Mouse (Mus musculus) limb, embryonic 14.5 days (tissue): Measurements from ENCODE around the gene Arhgef38. TPM values are rescaled to one million over a fixed set of nuclear protein-coding genes. Genes with fewer than 3 reads are reported as not detected.

Experiments used
- ATAC-seq: fragments of 200-750 bp; cut with Nextera tagmentation; 2 replicates; pipeline ENCODE4 v1.8.0; 2017; ENCODE audit warnings: low read depth, moderate number of reproducible peaks, moderate TSS enrichment; ENCODE audit not compliant: low FRiP score
- DNase-seq: peaks from one replicate; pipeline ENCODE4 v3.0.0-alpha.2; 2015; ENCODE audit warnings: low spot score
- H3K27ac ChIP-seq: fragments of 300-500 bp; sonication (generic); replicated peaks from 2 replicates; pipeline ENCODE4 v1.5.1; 2014; ENCODE audit warnings: low read depth, mild to moderate bottlenecking, low read length, moderate library complexity, mixed read lengths
- H3K27me3 ChIP-seq: fragments of 300-500 bp; sonication (generic); 2 replicates; pipeline ENCODE4 v1.6.1; 2014; ENCODE audit warnings: low read length, mixed read lengths; ENCODE audit not compliant: control insufficient read depth, insufficient read depth
- H3K36me3 ChIP-seq: fragments of 300-500 bp; sonication (generic); 2 replicates; pipeline ENCODE4 v1.6.1; 2014; ENCODE audit warnings: mild to moderate bottlenecking, low read length, moderate library complexity, mixed read lengths; ENCODE audit not compliant: control insufficient read depth, insufficient read depth
- H3K4me1 ChIP-seq: fragments of 300-500 bp; sonication (generic); 2 replicates; pipeline ENCODE4 v1.6.1; 2014; ENCODE audit warnings: antibody characterized with exemption, low read length, mixed read lengths; ENCODE audit not compliant: control insufficient read depth, insufficient read depth
- H3K4me2 ChIP-seq: fragments of 300-500 bp; sonication (generic); replicated peaks from 2 replicates; pipeline ENCODE4 v1.6.1; 2014; ENCODE audit warnings: low read depth, mild to moderate bottlenecking, low read length, moderate library complexity; ENCODE audit not compliant: severe bottlenecking
- H3K4me3 ChIP-seq: fragments of 300-500 bp; sonication (generic); replicated peaks from 2 replicates; pipeline ENCODE4 v1.5.1; 2014; ENCODE audit warnings: low read length
- H3K9ac ChIP-seq: fragments of 300-500 bp; sonication (generic); 2 replicates; pipeline ENCODE4 v1.6.1; 2014; ENCODE audit warnings: mild to moderate bottlenecking, low read depth, low read length, moderate library complexity; ENCODE audit not compliant: severe bottlenecking
- H3K9me3 ChIP-seq: fragments of 300-500 bp; sonication (generic); 2 replicates; pipeline ENCODE4 v1.6.1; 2016; ENCODE audit warnings: low read length; ENCODE audit not compliant: control insufficient read depth
- POLR2A ChIP-seq: fragments of 200-500 bp; IDR thresholded peaks from 2 replicates; pipeline ENCODE4 v1.8.0; 2012; ENCODE audit warnings: inconsistent platforms, mild to moderate bottlenecking, moderate library complexity, borderline replicate concordance; ENCODE audit not compliant: insufficient read depth, insufficient read length; ENCODE audit errors: extremely low read depth
- WGBS: fragments of 180-500 bp; shearing (Covaris S2); extraction: QIAGEN DNeasy Blood & Tissue Kit; methylation state at CpG from one replicate; pipeline ENCODE4 v1.1.7; 2014; 5-methylcytosine and 5-hydroxymethylcytosine counted together
- polyA plus RNA-seq, 2 experiments: library from polyadenylated mRNA; depleted of rRNA in 1 of 2; stranded (reverse) in 1 of 2; unstranded in 1 of 2; fragments of >200 nt; fragmentation: Nextera tagmentation in 1 of 2; extraction: Ambion mirVana in 1 of 2; gene quantifications; 2 replicates each; pipeline versions ENCODE4 v1.2.1 to v1.2.3; 2012 to 2014

Gene Arhgef38
- polyA plus RNA-seq, 2 experiments: 0.01 to 0.04 TPM

DNA sequence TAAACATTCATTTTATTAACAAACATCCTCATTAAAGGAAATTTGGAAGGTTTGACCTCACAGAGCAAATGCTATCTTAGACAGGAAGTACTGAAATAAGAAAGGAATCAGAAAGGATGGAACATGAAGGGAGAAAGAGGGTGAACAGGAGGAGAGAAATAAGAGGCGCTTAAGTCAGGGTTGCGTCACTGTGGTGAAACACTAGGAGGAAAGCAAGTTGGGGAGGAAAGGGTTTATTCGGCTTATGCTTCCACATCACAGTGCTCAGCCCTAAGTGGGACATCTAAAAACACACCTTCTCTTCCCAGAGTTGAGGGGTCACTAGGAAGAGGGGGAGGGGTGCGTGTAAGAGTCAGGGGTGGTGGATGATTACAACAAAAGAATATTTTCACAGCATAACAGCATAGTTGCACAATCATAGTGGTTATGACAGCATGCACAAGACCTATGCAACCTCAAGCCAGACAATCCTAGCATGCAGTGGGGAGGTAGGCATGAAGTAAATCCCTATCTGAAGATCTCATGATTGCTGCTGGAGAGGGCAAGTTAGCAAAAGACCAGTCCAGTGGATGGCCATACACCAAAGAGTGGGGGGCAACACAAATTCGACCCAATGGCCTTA, 19.4 kb downstream of the Arhgef38 start:
- H3K27ac ChIP-seq: no peak overlapping the region
- H3K4me1 ChIP-seq: no peaks in the 10 kb centered on the region
- ATAC-seq (no peak), DNase-seq (no peak)
- no peaks in the 10 kb centered on the region for H3K36me3 ChIP-seq
- no peaks in the 10 kb centered on the region for H3K9me3 ChIP-seq
- no peak overlapping the region for H3K4me2 ChIP-seq
- no peak overlapping the region for H3K4me3 ChIP-seq
- no peaks in the 10 kb centered on the region for H3K27me3 ChIP-seq
- no peak overlapping the region for H3K9ac ChIP-seq
- 89% methylated on average over 5 of the region's 5 CpGs for WGBS
- TF ChIP-seq POLR2A: no peak

DNA sequence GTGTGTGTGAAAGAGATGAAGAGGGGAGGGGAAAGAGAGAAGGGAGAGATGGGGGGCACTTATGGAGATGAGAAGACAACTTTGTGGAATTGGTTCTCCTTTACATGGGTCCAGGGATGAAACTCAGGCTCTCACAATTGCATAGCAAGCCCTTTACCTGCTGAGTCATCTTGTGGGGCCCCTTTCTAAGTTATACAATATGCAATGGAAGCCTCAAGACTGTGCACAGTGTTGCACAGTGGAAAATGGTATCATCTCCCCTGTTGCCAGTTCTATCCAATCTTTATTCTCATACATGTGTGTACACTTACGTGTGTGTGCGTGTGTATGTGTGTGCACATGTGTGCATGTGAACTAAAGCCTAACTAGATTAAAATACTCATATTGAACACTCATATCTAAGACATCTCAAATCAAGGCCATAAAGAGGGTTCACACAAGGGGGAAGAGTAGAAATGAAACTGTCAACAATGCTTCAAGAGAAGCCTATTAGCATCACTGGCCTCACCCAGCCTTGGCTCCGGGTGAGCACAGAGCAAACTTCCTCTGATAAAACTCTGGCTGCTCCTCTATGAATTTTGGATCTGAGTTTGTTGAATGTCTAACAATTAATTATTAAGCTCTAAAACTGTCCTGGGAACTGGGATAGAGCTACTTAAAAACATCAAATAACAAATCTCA, 21.2 kb downstream of the Arhgef38 start:
- Histone ChIP-seq H3K4me1 (no peaks in the 10 kb centered on the region), H3K27ac (no peak overlapping the region), H3K9ac (no peak overlapping the region), H3K27me3 (no peaks in the 10 kb centered on the region), H3K9me3 (no peaks in the 10 kb centered on the region), H3K4me2 (no peak overlapping the region), H3K36me3 (no peaks in the 10 kb centered on the region), H3K4me3 (no peak overlapping the region)
- TF ChIP-seq POLR2A: no peak
- WGBS: 87% methylated on average over 3 of the region's 3 CpGs
- DNase-seq (no peak), ATAC-seq (no peak)

DNA sequence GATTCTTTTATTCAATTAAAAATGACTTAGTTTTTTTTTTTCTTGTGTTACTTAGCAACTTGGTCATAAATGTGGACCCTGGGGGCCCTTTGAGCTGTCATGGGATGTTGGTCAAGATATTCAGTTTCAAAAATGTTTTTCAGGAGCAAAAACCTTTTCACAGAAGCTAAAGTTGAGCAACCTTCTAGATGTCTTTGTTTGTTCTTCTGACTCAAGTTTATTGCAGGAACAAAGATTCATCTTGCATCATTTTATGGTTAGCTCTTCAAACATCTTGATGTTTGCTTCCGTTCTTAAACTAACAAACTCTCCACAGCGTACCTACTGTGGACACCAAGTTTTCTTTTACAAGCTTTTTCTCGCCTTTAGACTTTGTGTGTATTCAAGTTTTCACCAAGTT, 23.4 kb downstream of the Arhgef38 start:
- H3K4me3 ChIP-seq: no peak overlapping the region
- H3K4me2 ChIP-seq: no peak overlapping the region
- TF ChIP-seq POLR2A: no peak
- H3K4me1 ChIP-seq: no peaks in the 10 kb centered on the region
- no peaks in the 10 kb centered on the region for H3K27me3 ChIP-seq
- no peaks in the 10 kb centered on the region for H3K9me3 ChIP-seq
- no peaks in the 10 kb centered on the region for H3K36me3 ChIP-seq
- H3K27ac ChIP-seq: no peak overlapping the region
- 77% methylated on average over 3 of the region's 3 CpGs for WGBS
- DNase-seq (no peak), ATAC-seq (no peak)
- H3K9ac ChIP-seq: no peak overlapping the region

DNA sequence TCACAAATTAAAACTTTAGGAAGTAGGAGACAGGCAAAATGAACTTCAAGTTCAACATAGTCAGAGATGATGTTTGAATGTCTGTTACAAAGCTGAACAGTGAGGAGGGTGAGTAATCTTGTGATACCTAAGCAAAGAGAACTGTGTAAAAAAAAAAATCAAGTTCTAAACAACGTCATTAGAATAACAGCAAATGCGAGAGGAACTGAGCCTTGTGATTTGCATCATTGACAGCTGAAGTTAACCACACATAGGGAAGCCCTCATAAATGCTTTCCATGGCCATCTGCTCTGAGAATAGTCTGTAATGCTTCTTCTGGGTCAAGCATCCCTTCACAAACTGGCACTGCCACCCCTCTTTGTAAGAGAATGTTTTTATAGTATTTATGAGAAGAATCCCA, 31.0 kb downstream of the Arhgef38 start:
- Histone ChIP-seq H3K4me2 (no peak overlapping the region), H3K27me3 (no peaks in the 10 kb centered on the region), H3K9me3 (no peaks in the 10 kb centered on the region), H3K4me3 (no peak overlapping the region), H3K36me3 (no peaks in the 10 kb centered on the region), H3K27ac (no peak overlapping the region), H3K4me1 (no peaks in the 10 kb centered on the region), H3K9ac (no peak overlapping the region)
- no peak for DNase-seq
- no peak for TF ChIP-seq POLR2A
- 79% methylated on average over 2 of the region's 2 CpGs for WGBS
- no peak for ATAC-seq

DNA sequence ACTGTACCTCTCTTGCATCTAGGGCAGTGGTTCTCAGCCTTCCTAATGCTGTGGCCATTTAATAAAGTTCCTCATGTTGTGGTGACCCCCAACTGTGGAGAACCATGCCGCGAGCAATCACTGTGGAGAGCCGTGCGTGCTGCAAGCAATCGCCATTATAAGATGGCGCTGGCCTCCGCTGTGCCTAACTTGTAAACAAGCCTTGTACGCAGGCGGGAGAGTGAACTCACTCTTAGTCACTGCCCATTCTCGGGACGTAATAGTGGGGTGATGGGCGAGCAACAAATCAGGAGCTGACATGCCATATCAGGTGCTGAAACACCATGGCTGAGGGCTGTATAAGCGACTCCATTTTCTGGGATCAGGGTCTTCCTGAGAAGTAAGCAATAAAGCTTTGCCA, 32.6 kb downstream of the Arhgef38 start:
- WGBS: 89% methylated on average over 13 of the region's 13 CpGs
- H3K4me2 ChIP-seq: no peak overlapping the region
- H3K4me1 ChIP-seq: no peaks in the 10 kb centered on the region
- H3K9ac ChIP-seq: no peak overlapping the region
- ATAC-seq: no peak
- H3K27ac ChIP-seq: no peak overlapping the region
- no peaks in the 10 kb centered on the region for H3K36me3 ChIP-seq
- no peak for DNase-seq
- no peaks in the 10 kb centered on the region for H3K27me3 ChIP-seq
- no peaks in the 10 kb centered on the region for H3K9me3 ChIP-seq
- H3K4me3 ChIP-seq: no peak overlapping the region
- TF ChIP-seq POLR2A: no peak
